Mouse (Mus musculus) heart, embryonic 15.5 days (tissue): ENCODE measurements at regions not wholly inside any gene's neighbourhood (a gene's known extent, or its start where the extent isn't known, plus 50 kb on each side); places are given as distances from the start of the nearest gene placed in this dataset.
"Not testable (repeated sequence)": the region's sequence is repeated elsewhere in the genome, so short reads cannot be mapped to it uniquely, and the experiment has no call there.

Experiments
- ATAC-seq: fragments of 200-750 bp; cut with Nextera tagmentation; replicated peaks from 2 replicates; pipeline ENCODE4 v1.8.0; 2017; ENCODE audit warnings: low read depth, moderate TSS enrichment; ENCODE audit not compliant: insufficient number of reproducible peaks, insufficient read depth, low FRiP score
- H3K27ac ChIP-seq: fragments of 300-500 bp; sonication (generic); 2 replicates; pipeline ENCODE4 v1.5.1; 2015; ENCODE audit warnings: mild to moderate bottlenecking, inconsistent platforms
- H3K27me3 ChIP-seq: fragments of 300-500 bp; sonication (generic); 2 replicates; pipeline ENCODE4 v1.6.1; 2015; ENCODE audit warnings: inconsistent platforms
- H3K36me3 ChIP-seq: fragments of 300-500 bp; sonication (generic); 2 replicates; pipeline ENCODE4 v1.6.1; 2015; ENCODE audit warnings: mild to moderate bottlenecking, inconsistent platforms
- H3K4me1 ChIP-seq: fragments of 300-500 bp; sonication (generic); replicated peaks from 2 replicates; pipeline ENCODE4 v1.6.1; 2015; ENCODE audit warnings: inconsistent platforms
- H3K4me2 ChIP-seq: fragments of 300-500 bp; sonication (generic); 2 replicates; pipeline ENCODE4 v1.6.1; 2015; ENCODE audit warnings: inconsistent platforms, mild to moderate bottlenecking, moderate library complexity
- H3K4me3 ChIP-seq: fragments of 300-500 bp; sonication (generic); 2 replicates; pipeline ENCODE4 v1.5.1; 2015; ENCODE audit warnings: mild to moderate bottlenecking, inconsistent platforms
- H3K9ac ChIP-seq: fragments of 300-500 bp; sonication (generic); 2 replicates; pipeline ENCODE4 v1.6.1; 2015; ENCODE audit warnings: mild to moderate bottlenecking, inconsistent platforms
- H3K9me3 ChIP-seq: fragments of 300-500 bp; sonication (generic); replicated peaks from 2 replicates; pipeline ENCODE4 v1.6.1; 2016; ENCODE audit warnings: inconsistent platforms
- WGBS: fragments of 180-500 bp; shearing (Covaris S2); methylation state at CpG from one replicate; pipeline ENCODE4 v1.1.7; 2015; ENCODE audit warnings: mixed read lengths; 5-methylcytosine and 5-hydroxymethylcytosine counted together

DNA sequence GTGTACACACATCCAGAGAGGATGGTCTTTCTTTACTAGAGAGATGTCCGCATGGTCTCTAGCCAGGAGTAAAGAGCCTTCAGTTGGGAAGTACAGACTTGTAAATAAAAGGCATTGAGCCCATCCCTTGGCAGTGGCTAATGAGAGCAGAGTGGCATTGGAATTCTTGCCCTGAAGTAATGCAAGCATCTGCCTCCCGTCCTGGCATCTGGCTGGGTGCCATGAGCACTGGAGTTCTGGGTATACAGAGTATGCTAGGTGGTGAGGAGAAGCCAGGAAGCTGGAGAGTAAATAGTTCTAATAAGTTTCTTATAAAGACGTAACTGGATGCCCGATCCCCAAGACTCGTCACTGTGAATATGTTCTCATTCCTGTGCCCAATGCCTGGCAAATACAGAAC is 367.8 kb downstream of the Lrig3 start:
- no peak for ATAC-seq

DNA sequence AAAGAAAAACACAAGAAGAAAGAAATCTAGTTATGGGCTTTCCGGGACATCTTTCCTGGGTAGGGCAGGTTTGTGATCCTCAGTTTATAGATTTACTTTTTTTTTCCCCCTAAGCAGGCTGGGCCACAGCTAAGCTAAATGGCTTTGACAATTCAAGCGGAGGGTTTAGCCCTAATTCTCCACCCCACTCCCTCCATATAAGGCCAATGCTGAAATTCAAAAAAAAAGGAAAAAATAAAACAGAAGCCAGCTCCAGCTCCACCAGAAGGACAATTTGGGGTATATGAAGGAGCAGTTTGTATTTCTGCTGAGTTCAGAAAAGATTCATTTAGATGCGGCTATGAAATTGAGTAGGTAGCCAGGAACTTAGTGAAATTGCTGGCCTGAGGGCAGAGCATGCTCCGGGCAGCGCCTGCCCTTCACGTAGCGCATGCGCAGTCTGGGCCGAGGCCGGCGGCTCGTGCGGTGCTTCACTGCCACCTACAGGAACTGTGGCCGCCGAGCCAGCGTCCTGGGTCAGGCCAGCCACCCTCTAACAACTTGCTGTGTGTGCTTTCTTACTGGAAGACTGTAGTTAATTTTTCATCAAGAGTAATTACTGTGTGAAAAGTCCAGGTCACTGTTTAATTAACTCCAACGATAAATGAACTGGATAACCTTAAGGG is 364.5 kb downstream of the Lrig3 start:
- 6% methylated on average over 17 of the region's 17 CpGs for WGBS
- peak overlapping the region; percentile 46 for H3K4me2 ChIP-seq
- no peaks in the 10 kb centered on the region for H3K4me1 ChIP-seq

More for the DNA sequence above, 367.8 kb downstream of the Lrig3 start:
- Histone ChIP-seq H3K9me3 (no peaks in the 10 kb centered on the region), H3K27me3 (no peaks in the 10 kb centered on the region), H3K4me2 (no peak overlapping the region), H3K4me3 (no peak overlapping the region), H3K36me3 (no peaks in the 10 kb centered on the region), H3K9ac (no peak overlapping the region), H3K27ac (no peak overlapping the region), H3K4me1 (no peaks in the 10 kb centered on the region)
- WGBS, result 85% methylated on average over 5 of the region's 5 CpGs

DNA sequence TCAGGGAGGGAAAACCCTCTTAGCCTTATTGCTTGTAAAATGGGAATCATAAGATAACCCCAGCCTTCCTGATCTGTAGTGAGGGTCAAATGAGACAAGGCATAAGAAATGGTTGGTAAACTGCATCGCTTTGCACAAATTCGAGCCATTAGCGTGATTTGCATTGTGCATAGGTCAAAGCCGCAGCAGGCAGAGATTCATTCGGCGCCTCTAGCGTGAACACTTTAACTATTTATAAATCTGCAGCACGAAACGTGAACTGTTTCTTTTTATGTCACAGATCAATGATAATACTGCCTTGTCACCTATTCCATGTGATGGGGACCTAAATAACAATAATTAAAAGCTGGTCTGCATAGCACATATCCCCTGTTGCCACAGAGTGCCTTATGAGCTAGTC is 354.9 kb downstream of the Lrig3 start:
- WGBS, result 78% methylated on average over 9 of the region's 9 CpGs
- Histone ChIP-seq H3K27ac (no peak overlapping the region), H3K4me2 (no peak overlapping the region), H3K36me3 (no peaks in the 10 kb centered on the region), H3K4me1 (no peaks in the 10 kb centered on the region), H3K9ac (no peak overlapping the region), H3K4me3 (no peak overlapping the region), H3K9me3 (no peaks in the 10 kb centered on the region), H3K27me3 (no peaks in the 10 kb centered on the region)
- no peak for ATAC-seq

More for the DNA sequence above, 364.5 kb downstream of the Lrig3 start:
- Histone ChIP-seq H3K4me3 (0 out of 2 replicates have a peak overlapping the region, but pooled peaks have one; percentile 17), H3K27me3 (no peaks in the 10 kb centered on the region), H3K27ac (no peak overlapping the region), H3K9me3 (no peaks in the 10 kb centered on the region), H3K36me3 (no peaks in the 10 kb centered on the region), H3K9ac (no peak overlapping the region)
- peak; percentile 89 for ATAC-seq

DNA sequence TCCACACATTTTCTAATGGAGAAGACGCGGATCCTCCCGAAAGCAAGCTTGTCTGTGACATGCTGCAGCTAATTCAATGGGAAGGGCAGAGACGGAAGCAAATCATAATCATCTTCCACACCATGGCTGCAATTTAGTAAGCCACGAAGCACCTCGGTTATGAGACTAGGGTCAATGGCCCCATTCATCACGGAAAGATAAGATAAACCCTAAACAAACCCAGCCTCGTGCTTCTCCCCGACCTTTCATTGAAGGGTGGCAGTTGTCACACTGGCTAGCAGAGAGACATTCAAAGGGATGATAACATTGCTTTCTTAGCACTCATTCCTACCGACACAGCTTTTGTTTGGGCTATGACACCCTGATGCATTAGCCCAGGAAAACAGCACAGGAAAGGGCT is 353.8 kb downstream of the Lrig3 start:
- Histone ChIP-seq H3K9ac (no peak overlapping the region), H3K9me3 (no peaks in the 10 kb centered on the region), H3K27ac (no peak overlapping the region), H3K4me1 (no peaks in the 10 kb centered on the region), H3K4me3 (no peak overlapping the region), H3K27me3 (no peaks in the 10 kb centered on the region), H3K4me2 (no peak overlapping the region), H3K36me3 (no peaks in the 10 kb centered on the region)
- ATAC-seq, result no peak
- WGBS, result 42% methylated on average over 10 of the region's 10 CpGs

DNA sequence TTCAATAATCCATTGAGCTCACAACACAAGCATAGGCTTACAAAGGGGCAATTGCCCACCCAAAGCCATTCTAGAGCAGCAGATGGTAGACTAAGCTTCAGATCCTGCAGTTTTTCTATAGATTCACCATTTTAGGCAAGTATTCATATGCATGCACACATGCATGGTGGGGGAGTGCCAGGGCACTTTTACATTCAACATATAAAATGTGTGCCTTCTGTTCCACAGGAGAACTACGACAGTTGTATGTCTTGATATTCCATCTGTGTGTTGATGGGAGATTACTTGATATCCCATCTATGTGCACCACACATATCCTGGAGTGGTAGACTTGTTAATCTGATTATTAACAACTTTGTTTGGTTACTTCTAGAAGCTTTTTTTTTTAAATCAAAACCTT is 334.0 kb downstream of the Lrig3 start:
- no peak for ATAC-seq
- H3K4me3 ChIP-seq, result no peak overlapping the region
- H3K36me3 ChIP-seq, result no peaks in the 10 kb centered on the region
- no peak overlapping the region for H3K4me2 ChIP-seq
- WGBS, result 75% methylated on average over 1 of the region's 1 CpGs
- H3K27me3 ChIP-seq, result no peaks in the 10 kb centered on the region
- no peaks in the 10 kb centered on the region for H3K4me1 ChIP-seq
- no peaks in the 10 kb centered on the region for H3K9me3 ChIP-seq
- H3K27ac ChIP-seq, result no peak overlapping the region
- no peak overlapping the region for H3K9ac ChIP-seq

DNA sequence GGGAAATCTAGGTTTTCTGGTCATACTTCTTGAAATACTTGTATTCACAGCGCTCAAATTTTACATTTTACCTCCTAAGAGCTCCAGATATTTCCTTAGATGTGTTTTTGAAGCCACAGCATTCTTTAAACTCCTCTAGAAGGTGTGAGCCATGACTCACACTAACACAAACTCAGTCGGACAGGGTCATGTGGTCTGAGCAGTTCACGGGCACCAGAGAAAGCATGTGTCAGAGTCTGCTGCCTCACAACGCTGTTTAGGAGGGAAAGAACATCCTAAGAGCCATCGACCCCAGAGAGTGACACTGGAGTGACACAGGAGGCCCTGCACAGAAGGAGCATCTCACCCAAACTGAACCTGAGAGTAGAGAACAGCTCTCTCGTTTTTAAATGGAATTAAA is 332.2 kb downstream of the Lrig3 start:
- Histone ChIP-seq H3K27ac (no peak overlapping the region), H3K36me3 (no peaks in the 10 kb centered on the region), H3K4me3 (no peak overlapping the region), H3K9me3 (no peaks in the 10 kb centered on the region), H3K4me2 (no peak overlapping the region), H3K9ac (no peak overlapping the region), H3K4me1 (no peaks in the 10 kb centered on the region), H3K27me3 (no peaks in the 10 kb centered on the region)
- ATAC-seq, result no peak
- WGBS, result 57% methylated on average over 6 of the region's 6 CpGs

DNA sequence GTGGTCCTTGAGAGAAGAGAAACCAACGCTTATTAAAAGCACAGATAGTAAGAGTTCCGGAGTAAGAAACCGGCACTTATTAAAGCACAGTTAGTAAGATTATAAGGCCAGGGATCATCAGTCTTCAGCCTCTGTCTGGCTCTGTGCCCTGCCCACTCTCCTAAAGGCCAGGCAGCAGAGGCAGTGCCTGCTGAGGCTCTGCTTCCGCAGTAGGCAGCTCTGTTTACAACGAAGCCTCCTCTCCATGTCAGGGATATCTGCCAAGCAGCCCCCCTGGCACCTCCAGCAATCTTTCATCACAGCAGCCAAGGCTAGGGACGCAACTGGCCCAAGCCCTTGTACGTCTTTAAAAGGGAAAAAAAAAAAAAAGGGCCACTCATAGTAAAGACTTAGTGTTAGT is 329.9 kb downstream of the Lrig3 start:
- 72% methylated on average over 7 of the region's 7 CpGs for WGBS
- no peak overlapping the region for H3K4me2 ChIP-seq
- H3K4me3 ChIP-seq, result no peak overlapping the region
- no peaks in the 10 kb centered on the region for H3K27me3 ChIP-seq
- no peaks in the 10 kb centered on the region for H3K9me3 ChIP-seq
- no peaks in the 10 kb centered on the region for H3K36me3 ChIP-seq
- H3K27ac ChIP-seq, result no peak overlapping the region
- ATAC-seq, result no peak
- no peak overlapping the region for H3K9ac ChIP-seq
- H3K4me1 ChIP-seq, result no peaks in the 10 kb centered on the region

DNA sequence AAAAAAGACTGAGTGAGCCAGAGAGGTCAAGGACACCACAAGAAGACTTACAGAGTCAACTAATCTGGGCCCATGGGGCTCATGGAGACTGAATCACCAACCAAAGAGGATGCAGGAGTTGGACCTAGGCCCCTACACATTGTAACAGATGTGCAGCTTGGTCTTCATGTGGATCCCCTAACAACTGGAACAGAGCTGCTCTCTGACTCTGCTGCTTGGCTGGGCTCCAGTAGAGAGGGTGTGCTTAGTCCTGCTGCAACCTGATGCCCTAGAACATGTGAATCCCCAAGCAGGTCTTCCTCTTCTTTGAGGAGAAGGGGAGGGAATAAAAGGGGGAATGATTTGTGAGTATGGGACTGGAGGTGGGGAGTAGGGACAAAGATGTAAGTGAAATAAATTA is 325.8 kb downstream of the Lrig3 start:
- Histone ChIP-seq H3K9ac (no peak overlapping the region), H3K27ac (no peak overlapping the region), H3K4me3 (no peak overlapping the region), H3K27me3 (no peaks in the 10 kb centered on the region), H3K9me3 (no peaks in the 10 kb centered on the region), H3K36me3 (no peaks in the 10 kb centered on the region), H3K4me2 (no peak overlapping the region), H3K4me1 (no peaks in the 10 kb centered on the region)
- no peak for ATAC-seq

DNA sequence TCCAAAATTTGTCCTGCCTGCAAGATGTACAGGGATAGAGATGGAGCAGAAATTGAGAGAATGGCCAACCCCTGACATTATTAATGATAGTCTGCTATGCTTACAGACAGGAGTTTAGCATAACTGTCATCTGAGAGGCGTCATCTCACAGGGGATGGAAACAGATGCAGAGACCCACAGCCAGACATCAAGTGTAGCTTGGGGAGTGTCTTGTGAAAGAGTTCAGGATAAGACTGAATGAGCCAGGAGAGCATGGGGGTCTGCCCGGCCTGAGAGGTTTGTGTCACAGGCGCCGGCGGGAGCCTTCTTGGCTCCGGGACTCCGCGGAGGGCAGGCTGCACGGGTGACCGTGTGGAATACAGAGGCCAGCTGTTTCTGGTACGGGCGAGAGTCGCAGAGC is 319.1 kb downstream of the Lrig3 start:
- not testable (repeated sequence) for H3K27me3 ChIP-seq, H3K4me2 ChIP-seq, H3K9me3 ChIP-seq, H3K4me3 ChIP-seq, H3K36me3 ChIP-seq, H3K27ac ChIP-seq, ATAC-seq, H3K4me1 ChIP-seq, H3K9ac ChIP-seq
- WGBS, result 88% methylated on average over 9 of the region's 13 CpGs

DNA sequence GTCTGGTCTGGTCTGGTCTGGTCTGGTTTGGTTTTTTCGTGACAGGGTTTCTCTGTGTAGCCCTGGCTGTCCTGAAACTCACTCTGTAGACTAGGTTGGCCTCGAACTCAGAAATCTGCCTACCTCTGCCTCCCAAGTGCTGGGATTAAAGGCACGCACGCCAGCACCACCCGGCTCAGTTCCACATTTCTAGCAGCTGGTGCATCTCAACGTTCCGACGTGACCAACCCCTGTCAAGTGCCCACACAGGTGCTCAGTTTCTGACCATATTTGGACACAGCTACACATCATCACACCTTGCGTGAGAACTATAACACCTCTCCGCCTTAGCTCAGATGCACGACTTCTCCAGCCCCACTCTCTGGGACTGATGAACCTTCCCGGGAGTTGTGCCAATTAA is 304.4 kb downstream of the Lrig3 start:
- WGBS, result 89% methylated on average over 12 of the region's 12 CpGs

DNA sequence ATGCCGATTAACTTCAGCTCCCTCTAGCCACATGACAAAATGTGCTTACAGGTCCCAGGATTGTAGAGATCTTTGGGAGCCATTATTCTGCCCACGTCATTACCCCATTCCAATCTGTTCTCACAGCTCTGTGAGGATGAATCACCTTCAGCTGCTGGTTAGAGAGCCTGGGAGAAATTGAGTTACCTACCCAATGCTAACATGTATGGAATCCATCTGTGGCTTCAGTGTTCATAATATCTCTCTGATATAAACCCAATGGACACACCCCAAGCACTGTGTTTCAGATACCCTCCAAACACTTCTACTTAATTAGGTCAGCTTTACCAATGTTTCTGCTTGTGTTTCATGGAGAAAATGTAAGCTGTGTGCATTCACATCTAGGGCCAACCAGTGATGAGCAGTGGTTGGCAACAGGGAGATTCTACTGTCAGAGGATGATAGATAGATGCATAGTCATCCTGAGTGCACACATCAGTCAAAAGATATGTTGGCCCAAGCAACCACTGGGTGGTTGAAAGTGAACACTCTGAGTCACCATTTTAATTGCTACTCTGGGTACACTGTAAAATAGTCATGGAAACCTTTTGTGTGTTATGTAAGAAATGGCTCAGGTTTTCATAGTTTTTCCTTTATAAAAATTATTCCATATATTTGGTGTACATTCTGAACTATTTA is 301.5 kb downstream of the Lrig3 start:
- WGBS, result 78% methylated on average over 2 of the region's 2 CpGs
- H3K36me3 ChIP-seq, result no peaks in the 10 kb centered on the region
- H3K27me3 ChIP-seq, result no peaks in the 10 kb centered on the region
- no peaks in the 10 kb centered on the region for H3K4me1 ChIP-seq
- no peak overlapping the region for H3K4me2 ChIP-seq
- ATAC-seq, result no peak
- no peak overlapping the region for H3K27ac ChIP-seq
- no peak overlapping the region for H3K9ac ChIP-seq
- H3K9me3 ChIP-seq, result no peaks in the 10 kb centered on the region
- H3K4me3 ChIP-seq, result no peak overlapping the region

More for the DNA sequence above, 304.4 kb downstream of the Lrig3 start:
- Histone ChIP-seq H3K27me3 (no peaks in the 10 kb centered on the region), H3K4me2 (no peak overlapping the region), H3K36me3 (no peaks in the 10 kb centered on the region), H3K9ac (no peak overlapping the region), H3K4me3 (no peak overlapping the region), H3K27ac (no peak overlapping the region), H3K9me3 (no peaks in the 10 kb centered on the region), H3K4me1 (no peaks in the 10 kb centered on the region)
- no peak for ATAC-seq

DNA sequence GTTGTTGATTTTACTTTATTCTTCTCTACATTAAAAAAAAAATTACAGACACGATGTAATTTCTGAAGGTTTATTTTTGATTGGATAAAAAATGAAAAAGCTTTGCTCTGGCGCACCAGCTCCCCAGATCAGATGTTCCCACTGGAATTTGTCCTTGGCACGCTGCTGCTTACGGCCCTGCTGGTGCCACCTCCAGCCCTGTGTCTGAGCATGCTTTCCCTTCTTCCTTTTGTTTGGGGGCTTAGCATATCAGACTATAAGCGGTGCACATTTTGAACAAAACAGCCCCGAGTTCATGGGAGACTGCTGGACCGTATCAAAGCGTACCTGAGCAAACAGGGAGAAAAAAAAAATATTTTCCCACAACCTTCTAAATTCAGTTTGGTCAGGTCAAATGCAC is 291.2 kb downstream of the Lrig3 start:
- no peaks in the 10 kb centered on the region for H3K9me3 ChIP-seq
- 59% methylated on average over 8 of the region's 8 CpGs for WGBS
- no peak overlapping the region for H3K9ac ChIP-seq
- no peak for ATAC-seq
- H3K27me3 ChIP-seq, result no peaks in the 10 kb centered on the region
- H3K4me3 ChIP-seq, result no peak overlapping the region
- H3K36me3 ChIP-seq, result no peaks in the 10 kb centered on the region
- H3K4me1 ChIP-seq, result no peaks in the 10 kb centered on the region
- H3K4me2 ChIP-seq, result no peak overlapping the region
- no peak overlapping the region for H3K27ac ChIP-seq
